Mouse (Mus musculus) thymus, adult 2 months (tissue): ENCODE measurements around the gene Gm11020.
"Not testable (repeated sequence)": the region's sequence is repeated elsewhere in the genome, so short reads cannot be mapped to it uniquely, and the experiment has no call there.

Source experiments
- CTCF ChIP-seq: fragments of 200-500 bp; IDR thresholded peaks from 2 replicates; pipeline ENCODE4 v1.5.1; 2012; ENCODE audit warnings: mild to moderate bottlenecking, control low read depth, low read length, moderate library complexity, borderline replicate concordance; ENCODE audit not compliant: control insufficient read depth, poor library complexity, insufficient read depth; ENCODE audit errors: extremely low read depth
- POLR2A ChIP-seq: fragments of 200-500 bp; IDR thresholded peaks from 2 replicates; pipeline ENCODE4 v1.6.1; 2012; ENCODE audit warnings: mild to moderate bottlenecking, low read length, control low read depth, moderate library complexity; ENCODE audit not compliant: control insufficient read depth, poor library complexity, insufficient read depth; ENCODE audit errors: extremely low read depth

DNA sequence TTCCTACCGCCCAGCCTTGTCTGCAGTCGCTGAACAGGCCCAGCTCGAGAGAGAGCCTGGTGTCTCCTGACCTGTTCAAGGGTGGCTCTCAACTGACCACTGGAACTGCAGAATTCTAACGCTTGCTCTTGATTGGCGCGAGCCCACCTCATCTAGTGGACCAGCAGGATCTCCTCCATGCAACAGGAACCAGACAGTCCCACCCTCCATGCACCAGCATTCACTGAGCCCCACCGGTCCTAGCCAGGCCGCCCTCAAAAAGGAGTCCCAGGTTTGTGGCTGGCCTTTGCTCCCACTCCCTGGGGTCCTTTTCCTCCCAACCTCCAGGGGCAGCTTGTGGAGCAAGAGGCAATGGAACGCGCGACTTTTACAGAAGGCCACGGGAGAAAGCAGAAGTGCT is 28.3 kb upstream of the Gm11020 start, which contains the start of gene Cmtm2a:
- not testable (repeated sequence) for TF ChIP-seq CTCF, POLR2A
